Mouse (Mus musculus) cerebellum, adult 11 months (tissue): ENCODE results near the gene Ereg.

Experiments
- DNase-seq: peaks from one replicate; pipeline ENCODE4 v3.0.0; 2022

Gene Ereg

GRCm38 (mm10) chr5:91074450-91074950 lies at the start of gene Ereg:
TSS of gene Ereg (plus strand) at chr5:91074622.
- no peak for DNase-seq

GRCm38 (mm10) chr5:91027164-91027563 lies 47.3 kb upstream of the Ereg start, which contains the start of gene Epgn:
TSS of gene Epgn (plus strand) at chr5:91027464.
- no peak for DNase-seq

DNA sequence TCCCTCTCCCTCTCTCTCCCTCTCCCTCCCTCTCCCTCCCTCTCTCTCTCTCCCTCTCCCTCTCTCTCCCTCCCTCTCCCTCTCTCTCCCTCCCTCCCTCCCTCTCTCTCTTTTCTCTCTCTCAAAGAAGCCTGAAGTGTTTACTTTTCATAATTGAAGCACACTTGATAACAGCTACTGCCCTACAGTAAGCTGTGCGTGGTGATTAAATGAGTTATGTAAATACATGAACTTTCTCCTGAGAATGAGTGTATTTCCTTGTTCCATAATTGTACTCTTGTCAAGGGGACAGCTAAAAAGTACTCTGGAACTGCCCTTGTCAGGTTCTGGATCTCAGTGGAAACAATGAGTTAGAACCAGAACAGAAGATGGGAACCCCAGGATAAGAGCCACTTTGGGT lies 46.6 kb upstream of the Ereg start:
- no peak for DNase-seq

GRCm38 (mm10) chr5:91030629-91031028 lies 43.8 kb upstream of the Ereg start:
- no peak for DNase-seq

DNA sequence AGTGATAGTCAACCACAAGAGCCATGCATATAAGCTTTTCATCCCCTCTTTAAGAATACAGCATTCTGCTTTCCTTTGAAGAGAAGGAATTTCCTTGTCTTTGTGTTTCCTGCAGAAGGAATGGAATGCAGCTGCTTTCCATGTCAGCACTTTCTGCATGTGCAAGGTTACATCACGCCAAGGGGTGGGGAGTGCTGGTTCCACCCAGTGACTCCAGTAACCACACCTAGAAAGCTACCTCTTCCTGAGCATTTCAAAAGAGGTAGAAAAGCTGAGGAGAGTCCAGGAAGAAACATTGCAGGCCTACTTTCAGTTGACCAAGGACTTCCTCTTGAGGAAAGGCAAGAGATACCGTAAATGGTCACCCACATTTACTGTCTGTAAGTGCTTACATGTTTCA lies 39.1 kb upstream of the Ereg start:
- DNase-seq, result no peak

GRCm38 (mm10) chr5:91036628-91037027 lies 37.8 kb upstream of the Ereg start:
- DNase-seq, result no peak

DNA sequence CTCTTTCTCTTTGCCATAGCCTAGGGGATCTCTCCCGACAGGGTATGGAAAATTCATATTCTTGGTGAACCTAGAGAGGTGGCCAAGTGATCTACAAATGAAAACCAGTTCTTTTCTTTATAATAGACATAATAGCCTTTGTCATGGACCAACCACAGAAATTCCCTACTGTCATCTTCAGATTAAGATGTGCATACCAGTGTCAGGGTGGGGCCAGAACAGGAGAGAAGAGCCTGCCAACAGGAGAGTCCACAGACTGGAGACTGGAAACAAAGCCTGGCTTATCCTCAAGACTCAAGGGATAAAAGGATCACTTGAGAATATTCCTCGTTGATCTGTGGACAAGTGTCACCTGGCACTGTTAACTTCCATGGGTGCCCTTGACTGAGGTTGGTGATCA lies 36.7 kb upstream of the Ereg start:
- DNase-seq, result no peak

DNA sequence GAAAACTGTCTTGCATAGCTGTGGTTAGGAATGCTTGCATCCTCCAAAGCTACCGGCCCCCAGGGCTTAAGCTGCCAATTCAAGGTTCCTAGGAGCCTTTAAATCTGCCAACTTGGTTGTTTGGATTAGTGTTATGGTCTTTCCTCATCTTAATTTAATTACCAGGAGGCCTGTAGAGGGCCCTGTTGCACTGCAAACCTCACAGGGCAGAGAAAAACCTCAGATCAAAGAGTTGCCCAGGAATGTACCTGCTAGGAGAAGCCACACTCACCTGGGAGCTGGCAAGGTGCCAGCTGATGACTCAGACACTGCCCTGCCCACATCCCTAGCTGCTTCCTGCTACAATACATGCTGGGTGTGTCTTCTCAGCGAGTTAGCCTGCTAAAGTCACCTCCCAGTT lies 35.9 kb upstream of the Ereg start:
- no peak for DNase-seq

GRCm38 (mm10) chr5:91038963-91039362 lies 35.5 kb upstream of the Ereg start:
- DNase-seq, result no peak

DNA sequence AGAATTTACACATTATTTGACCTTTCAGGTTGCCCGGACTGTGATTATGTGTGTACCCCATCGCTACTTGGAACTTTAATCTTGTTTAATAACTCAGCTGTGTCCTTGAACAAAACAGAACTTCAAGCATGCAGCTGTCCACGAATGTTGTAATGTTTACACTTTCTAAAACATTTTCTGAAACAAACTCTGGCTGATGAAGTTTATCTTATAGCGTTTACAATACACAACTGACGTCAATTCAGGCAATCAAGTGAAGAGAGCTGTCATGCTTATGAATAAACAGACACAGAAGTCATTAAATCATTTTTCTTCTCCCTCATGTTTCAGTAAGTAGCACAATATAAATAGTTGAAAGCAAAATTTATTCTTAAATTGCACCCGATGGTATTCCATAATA lies 26.4 kb upstream of the Ereg start:
- no peak for DNase-seq

- DNase-seq, result no peak
These were observed 26.0 kb upstream of the Ereg start for GRCm38 (mm10) chr5:91048397-91048796.

- no peak for DNase-seq
These were observed 2.1 kb upstream of the Ereg start for GRCm38 (mm10) chr5:91072340-91072739.

- no peak for DNase-seq
These were observed 796 bp upstream of the Ereg start for GRCm38 (mm10) chr5:91073626-91074025.

DNA sequence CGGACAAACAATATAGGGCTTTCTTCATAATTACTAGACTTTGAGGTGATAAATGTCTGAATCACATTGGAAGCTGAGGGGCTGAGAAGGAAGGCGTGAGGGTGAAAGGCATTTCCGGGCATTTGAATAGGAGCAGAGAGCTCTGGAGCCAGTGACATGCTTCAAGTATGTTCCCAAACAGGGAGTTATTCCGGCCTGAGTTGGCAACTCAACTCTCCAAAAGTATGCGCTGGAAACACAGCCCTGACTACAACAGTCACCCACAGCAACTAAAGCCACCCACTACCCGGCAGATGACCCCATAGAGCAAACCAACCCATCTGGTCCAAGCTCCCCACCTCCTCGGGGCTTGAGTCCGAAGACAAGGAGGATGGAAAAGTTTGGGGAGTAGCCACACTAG lies 396 bp upstream of the Ereg start:
- no peak for DNase-seq

GRCm38 (mm10) chr5:91075021-91075420 lies 599 bp downstream of the Ereg start:
- DNase-seq, result no peak

GRCm38 (mm10) chr5:91083016-91083415 lies 8.6 kb downstream of the Ereg start:
- no peak for DNase-seq

DNA sequence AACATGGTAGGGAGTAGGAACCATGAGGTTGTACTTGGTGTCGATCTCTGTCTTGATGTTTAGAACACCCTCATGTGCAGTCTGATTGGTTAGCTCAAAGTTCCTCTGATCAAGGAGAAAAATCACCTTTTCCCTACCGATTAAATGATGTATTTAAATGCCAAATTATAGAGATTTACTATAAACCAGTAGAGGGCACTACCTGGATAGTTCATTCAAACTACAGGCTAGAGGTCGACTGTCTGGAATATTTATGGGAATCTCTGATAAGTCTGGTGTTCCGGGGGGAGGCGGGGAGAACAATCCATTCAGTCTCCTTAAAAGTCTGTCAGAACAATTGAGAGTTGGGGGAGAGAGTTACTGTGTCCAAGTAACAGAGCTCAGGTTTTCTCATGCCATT lies 10.9 kb downstream of the Ereg start:
- DNase-seq, result no peak

- DNase-seq, result no peak
These were observed 15.9 kb downstream of the Ereg start for GRCm38 (mm10) chr5:91090301-91090700.

DNA sequence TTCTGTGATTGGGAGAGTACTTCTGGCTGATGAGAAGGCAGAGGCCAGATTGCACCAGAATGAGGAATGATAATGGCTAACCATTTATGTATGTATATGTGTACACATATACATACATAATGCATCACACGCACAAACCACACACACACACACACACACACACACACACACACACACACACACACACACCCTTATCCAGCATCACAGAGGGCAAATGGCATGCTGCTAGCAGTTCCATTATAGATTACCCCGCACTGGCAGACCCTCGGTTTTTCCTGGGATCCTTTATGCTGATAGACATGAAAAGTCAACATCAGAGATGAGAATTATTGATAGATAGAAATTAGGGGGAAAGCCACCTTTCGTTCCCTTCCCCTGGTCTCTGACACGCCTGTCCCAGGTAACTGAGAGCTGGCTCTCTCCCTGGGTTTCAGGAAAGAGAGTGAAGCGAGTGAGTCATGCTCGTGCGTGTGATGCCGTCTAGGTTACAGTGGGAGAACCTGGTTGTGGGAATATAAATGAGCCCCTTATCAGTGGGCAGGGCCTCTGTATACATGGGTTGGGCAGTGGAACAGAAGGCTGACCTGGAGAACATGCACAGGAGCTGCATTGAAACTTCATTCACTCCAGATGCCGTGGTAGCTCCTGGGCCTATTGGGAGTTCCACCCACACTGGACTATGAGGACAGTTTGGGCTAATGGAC lies 23.6 kb downstream of the Ereg start:
- no peak for DNase-seq

GRCm38 (mm10) chr5:91101742-91102141 lies 27.3 kb downstream of the Ereg start:
- DNase-seq, result no peak

DNA sequence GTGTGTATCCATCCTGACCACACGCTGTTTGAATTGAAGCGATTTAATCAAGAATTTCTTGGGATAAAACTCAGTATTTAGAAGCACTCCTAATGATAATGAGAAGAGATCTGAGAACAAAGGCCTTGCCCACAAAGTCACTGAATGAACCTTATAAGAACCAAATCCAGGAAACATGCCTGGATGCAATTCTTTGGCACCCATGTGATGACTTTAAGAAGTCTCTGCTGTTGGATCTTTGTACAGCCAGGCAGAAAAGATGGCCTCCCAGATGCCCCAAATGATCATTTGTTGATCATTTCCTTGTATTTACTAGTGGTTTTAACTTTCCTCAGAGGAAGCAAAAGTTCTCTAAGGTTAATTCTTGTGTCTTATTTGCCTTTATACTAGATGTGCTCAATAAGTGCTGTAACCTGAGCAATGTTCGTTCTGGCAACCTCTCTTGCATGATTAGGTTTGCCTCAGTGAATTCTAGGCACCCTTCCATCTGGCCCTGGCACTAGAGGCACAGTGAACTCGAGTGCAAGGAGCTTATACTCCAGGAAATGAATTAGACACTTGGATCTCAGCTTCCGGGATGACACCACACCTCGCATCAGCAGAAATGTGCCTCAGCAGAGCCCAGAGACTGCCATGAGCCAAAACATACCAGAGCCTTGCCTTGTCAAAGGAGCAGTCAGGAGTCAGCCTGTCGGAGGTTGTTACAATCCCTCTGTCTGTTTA lies 29.7 kb downstream of the Ereg start:
- peak; percentile 45 for DNase-seq

DNA sequence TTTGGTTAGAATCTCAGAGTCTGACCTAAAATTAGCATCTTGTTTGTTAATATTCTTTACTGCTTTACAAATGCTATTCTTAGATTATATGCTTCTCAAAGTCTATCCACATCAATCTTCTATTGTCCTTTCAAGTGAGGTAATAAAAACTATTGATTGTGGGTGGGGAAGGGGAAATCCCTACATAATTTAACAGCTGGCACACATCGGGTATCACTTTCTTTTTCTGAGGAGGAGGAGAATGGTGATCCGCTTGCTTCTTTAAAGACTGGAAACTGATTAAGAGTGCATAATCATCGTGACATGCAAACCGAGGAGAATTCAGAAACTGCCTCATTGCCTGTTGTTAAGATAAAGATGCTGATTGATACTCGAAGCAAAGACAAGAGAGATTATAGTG lies 31.8 kb downstream of the Ereg start:
- DNase-seq, result no peak

DNA sequence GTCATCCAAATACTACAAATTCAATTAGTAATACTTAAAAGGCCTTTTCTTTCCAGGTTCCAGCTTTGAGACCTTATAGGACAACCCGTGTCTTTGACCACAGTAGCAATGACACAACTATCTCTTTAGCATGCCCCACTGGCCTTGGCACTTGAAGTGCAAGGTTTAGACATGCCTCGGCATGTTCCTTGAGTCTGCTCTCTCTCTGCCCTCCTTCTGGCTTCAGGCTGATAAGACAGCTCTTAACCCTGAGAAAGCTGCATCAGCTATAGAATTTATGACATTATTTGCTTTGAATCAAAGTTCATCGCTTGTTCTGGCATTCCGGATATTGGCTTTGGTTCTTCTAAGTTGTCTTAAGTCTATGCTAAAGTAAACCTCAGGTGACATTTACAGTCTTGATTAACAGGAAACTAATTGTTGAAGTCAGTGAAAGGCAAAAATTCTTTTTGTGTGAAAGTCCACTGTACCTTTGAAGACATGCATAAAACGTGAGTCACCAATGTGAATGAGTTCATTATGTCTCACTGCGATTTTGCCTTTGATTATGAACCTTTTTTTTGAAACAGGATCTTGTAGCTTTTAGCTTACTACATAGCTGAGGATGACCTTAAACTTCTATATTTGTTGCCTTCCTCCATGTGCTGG lies 35.7 kb downstream of the Ereg start:
- DNase-seq, result no peak

GRCm38 (mm10) chr5:91111019-91111418 lies 36.6 kb downstream of the Ereg start:
- no peak for DNase-seq
